Mouse (Mus musculus) liver, embryonic 15.5 days (tissue): ENCODE results near the gene Slc25a45. TPM values are rescaled to one million over a fixed set of nuclear protein-coding genes. Genes with fewer than 3 reads are reported as not detected.

Experiments
- ATAC-seq: fragments of 200-750 bp; cut with Nextera tagmentation; 2 replicates; pipeline ENCODE4 v1.8.0; 2017; ENCODE audit warnings: moderate number of reproducible peaks, mild to moderate bottlenecking, moderate library complexity; ENCODE audit not compliant: insufficient read depth
- H3K27ac ChIP-seq: fragments of 300-500 bp; sonication (generic); replicated peaks from 2 replicates; pipeline ENCODE4 v1.5.1; 2015; ENCODE audit warnings: mild to moderate bottlenecking, inconsistent platforms
- H3K27me3 ChIP-seq: fragments of 300-500 bp; sonication (generic); 2 replicates; pipeline ENCODE4 v1.6.1; 2015; ENCODE audit warnings: mild to moderate bottlenecking, inconsistent platforms
- H3K36me3 ChIP-seq: fragments of 300-500 bp; sonication (generic); replicated peaks from 2 replicates; pipeline ENCODE4 v1.6.1; 2015; ENCODE audit warnings: moderate library complexity, mild to moderate bottlenecking, inconsistent platforms
- H3K4me1 ChIP-seq: fragments of 300-500 bp; sonication (generic); replicated peaks from 2 replicates; pipeline ENCODE4 v1.6.1; 2015; ENCODE audit warnings: inconsistent platforms
- H3K4me2 ChIP-seq: fragments of 300-500 bp; sonication (generic); 2 replicates; pipeline ENCODE4 v1.6.1; 2015; ENCODE audit warnings: moderate library complexity, mild to moderate bottlenecking, inconsistent platforms
- H3K4me3 ChIP-seq: fragments of 300-500 bp; sonication (generic); replicated peaks from 2 replicates; pipeline ENCODE4 v1.5.1; 2015; ENCODE audit warnings: mild to moderate bottlenecking, inconsistent platforms
- H3K9ac ChIP-seq: fragments of 300-500 bp; sonication (generic); 2 replicates; pipeline ENCODE4 v1.6.1; 2015; ENCODE audit warnings: moderate library complexity, mild to moderate bottlenecking, inconsistent platforms
- H3K9me3 ChIP-seq: fragments of 300-500 bp; sonication (generic); replicated peaks from 2 replicates; pipeline ENCODE4 v1.6.1; 2016; ENCODE audit warnings: inconsistent platforms
- WGBS: fragments of 180-500 bp; shearing (Covaris S2); methylation state at CpG from one replicate; pipeline ENCODE4 v1.1.7; 2015; ENCODE audit warnings: mixed read lengths; ENCODE audit not compliant: insufficient replicate concordance; 5-methylcytosine and 5-hydroxymethylcytosine counted together
- polyA plus RNA-seq: library from polyadenylated mRNA; unstranded; fragments of >200 nt; fragmentation: Nextera tagmentation; extraction: Ambion mirVana; gene quantifications from 2 replicates; pipeline ENCODE4 v1.2.1, GENCODE M21; 2015

Gene Slc25a45
- polyA plus RNA-seq, 1 experiment from 2014 or later: 7.1 TPM

DNA sequence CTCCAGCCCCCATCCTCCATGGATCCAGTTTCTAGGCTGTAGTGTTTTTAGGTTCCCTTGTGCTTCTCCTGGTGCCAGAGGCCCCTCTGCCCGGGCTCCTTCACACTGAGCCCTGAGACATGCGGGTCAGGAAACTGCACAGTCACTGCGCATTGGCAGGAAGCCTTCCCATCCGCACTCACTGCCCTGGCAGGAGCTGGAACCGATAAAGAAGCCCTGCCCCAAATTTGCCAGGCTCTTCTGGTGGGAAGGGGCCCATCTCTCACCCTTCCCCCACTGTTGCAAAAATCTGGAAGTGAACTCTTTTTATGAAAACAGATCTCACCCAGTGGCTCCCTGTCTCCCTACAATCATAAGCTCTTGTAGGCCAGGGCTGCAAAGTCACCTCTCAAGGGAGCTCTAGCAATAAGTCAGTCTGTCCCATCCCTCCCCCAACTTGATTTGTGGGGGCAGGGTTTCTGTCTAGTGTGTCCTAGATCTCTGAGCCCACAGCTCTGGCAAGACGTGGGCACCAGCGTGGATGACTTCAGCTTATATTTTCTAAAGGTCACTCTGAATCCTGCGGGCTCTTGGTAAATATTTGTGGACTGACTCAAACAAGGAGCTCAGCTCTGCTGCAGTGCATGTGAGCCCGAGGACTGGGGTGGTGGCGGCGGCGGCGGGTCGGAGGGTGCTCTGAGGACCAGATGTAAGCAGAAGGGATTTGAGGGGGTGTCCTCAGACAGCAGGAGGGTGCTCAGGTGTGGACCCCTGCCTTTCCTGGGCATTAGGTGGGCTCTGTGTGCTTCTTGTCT lies 29.4 kb upstream of the Slc25a45 start:
- H3K9ac ChIP-seq: peak overlapping the region; percentile 65
- H3K4me3 ChIP-seq: peak overlapping the region; percentile 64
- ATAC-seq: peak; percentile 62
- H3K4me1 ChIP-seq: peaks cover 95% of the 10 kb centered on the region
- H3K4me2 ChIP-seq: peak overlapping the region; percentile 82
- H3K27ac ChIP-seq: peak overlapping the region; percentile 97
- no peaks in the 10 kb centered on the region for H3K27me3 ChIP-seq
- no peaks in the 10 kb centered on the region for H3K9me3 ChIP-seq
- H3K36me3 ChIP-seq: peaks cover 15% of the 10 kb centered on the region
- 18% methylated on average over 14 of the region's 14 CpGs for WGBS

DNA sequence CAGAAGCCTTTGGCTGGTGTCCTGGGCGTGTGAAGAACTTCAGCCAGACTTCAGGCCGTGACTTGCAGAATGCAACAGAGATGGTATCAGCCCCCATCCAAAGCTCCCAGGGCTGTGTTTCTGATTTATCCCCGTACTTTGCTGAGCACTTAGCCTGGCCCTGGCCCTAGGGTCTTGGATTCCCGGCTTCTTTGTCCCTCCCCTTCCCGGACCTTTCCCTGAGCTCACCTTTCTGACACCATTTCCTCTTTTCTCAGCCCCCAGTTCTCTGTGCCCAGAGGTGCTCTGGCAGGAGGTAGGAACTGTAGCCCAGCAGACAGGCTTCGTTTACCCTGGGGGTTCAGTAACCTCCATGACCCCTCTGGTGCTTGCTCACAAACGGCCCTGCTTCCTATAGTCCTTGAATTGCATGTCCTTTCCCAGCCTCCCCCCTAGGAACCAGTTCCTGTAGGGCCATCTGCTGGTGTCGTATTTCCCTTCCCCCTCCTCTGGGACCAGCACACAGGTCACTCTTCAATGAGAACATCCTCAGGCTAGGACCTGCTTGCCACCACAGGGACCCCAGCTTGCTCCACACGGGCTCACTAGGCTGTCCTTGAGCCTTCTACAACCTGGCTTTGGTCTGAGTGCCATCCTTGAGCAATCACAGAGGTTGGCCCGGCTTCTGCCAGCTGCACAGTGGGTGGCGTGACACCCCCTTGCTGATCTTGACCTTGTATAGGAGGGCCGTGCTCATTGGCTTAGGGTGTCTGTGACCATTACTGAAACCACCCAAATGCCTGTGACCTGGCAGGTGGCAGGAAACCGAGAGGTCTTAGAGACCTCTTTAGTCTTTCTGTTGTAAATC lies 28.6 kb upstream of the Slc25a45 start:
- Histone ChIP-seq H3K27ac (peak overlapping the region; percentile 97), H3K36me3 (peaks cover 15% of the 10 kb centered on the region), H3K9me3 (no peaks in the 10 kb centered on the region), H3K9ac (peak overlapping the region; percentile 65), H3K4me3 (peak overlapping the region; percentile 64), H3K27me3 (no peaks in the 10 kb centered on the region), H3K4me1 (peaks cover 87% of the 10 kb centered on the region), H3K4me2 (peak overlapping the region; percentile 82)
- 24% methylated on average over 13 of the region's 13 CpGs for WGBS
- no peak for ATAC-seq

DNA sequence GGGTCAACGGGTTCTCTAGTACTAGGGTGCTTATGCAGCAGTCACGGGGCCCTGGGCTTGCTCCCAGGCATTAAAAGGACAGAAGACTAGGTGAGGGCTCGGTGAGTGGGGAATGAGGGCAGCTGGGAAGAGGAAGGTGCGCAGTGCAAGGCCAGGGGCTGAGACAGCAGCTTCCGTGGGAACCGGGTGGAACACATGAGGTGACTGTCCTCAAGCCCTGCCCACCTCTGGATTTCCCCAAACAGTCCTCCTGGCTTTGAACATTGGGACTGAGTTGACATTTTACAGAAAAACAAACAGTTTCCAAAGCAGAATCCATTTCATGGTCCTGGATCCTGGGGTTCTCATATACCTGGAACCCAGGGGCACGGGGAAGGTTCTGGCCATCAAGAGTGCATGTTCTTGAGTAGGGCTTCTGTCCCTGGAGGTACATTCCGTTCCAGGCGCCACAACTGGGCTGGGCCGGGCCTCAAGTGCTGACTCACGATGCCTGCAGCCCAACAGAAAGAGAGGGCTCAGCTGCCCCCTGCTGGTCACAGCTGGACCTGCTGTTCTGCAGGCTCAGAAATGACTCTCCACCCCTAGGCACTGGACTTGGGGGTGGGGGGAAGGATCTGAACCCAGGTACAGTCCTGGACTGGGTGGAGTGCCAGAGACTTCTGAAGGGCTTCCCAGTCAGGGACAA lies 27.6 kb upstream of the Slc25a45 start:
- Histone ChIP-seq H3K4me1 (peaks cover 78% of the 10 kb centered on the region), H3K4me2 (peak overlapping the region; percentile 82), H3K9me3 (no peaks in the 10 kb centered on the region), H3K27ac (peak overlapping the region; percentile 97), H3K4me3 (peak overlapping the region; percentile 25), H3K9ac (peak overlapping the region; percentile 65), H3K27me3 (no peaks in the 10 kb centered on the region), H3K36me3 (peaks cover 21% of the 10 kb centered on the region)
- 12% methylated on average over 11 of the region's 11 CpGs for WGBS
- ATAC-seq: peak; percentile 32

DNA sequence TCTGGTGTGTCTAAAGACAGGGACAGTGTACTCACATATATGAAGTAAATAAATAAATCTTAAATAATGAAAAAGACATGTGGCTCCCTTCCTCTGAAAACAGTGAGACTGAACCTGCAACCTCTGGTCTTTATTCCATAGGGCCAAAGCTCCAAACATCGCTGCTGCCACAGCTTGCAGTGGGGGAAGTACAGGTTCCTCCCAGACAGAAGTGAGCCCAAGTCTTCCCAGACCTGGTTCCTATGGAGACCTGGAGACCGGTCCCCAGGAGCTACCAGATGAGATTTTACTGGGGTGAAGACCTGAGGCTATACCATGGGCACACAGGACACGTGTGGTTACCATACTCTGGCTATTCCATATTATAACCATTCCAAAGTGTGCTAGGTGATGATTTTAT lies 26.7 kb upstream of the Slc25a45 start:
- Histone ChIP-seq H3K9ac (no peak overlapping the region), H3K4me3 (no peak overlapping the region), H3K9me3 (no peaks in the 10 kb centered on the region), H3K36me3 (peaks cover 29% of the 10 kb centered on the region), H3K4me1 (peaks cover 71% of the 10 kb centered on the region), H3K27ac (peak overlapping the region; percentile 97; the same call in 1 of the 2 replicates), H3K27me3 (no peaks in the 10 kb centered on the region), H3K4me2 (no peak overlapping the region)
- no peak for ATAC-seq
- 74% methylated on average over 3 of the region's 3 CpGs for WGBS

DNA sequence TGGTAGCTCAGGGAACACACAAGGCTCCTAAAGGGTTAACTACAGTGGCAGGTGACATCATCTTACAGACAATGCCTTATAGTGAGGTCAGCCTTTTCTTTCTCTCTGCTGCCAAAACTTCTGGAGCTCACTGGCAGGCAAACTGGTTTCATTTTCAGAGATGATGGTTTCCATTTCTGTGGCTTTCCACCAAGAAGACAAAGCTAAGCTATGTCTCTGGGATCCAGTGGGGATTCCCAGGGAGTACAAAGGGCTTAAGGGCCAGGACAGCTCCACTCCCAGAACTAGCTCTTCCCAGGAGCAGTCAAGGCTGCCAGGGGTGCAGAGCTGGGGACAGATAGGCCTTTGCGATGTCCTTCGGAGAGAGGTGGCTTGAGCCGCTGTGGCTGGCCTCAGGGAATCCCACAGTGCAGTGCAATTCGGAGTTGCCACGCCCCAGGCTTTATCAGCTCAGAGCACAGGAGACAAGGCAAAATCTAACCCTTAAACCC lies 26.1 kb upstream of the Slc25a45 start:
- no peak overlapping the region for H3K9ac ChIP-seq
- H3K4me1 ChIP-seq: peaks cover 65% of the 10 kb centered on the region
- WGBS: 36% methylated on average over 5 of the region's 5 CpGs
- H3K27me3 ChIP-seq: no peaks in the 10 kb centered on the region
- no peaks in the 10 kb centered on the region for H3K9me3 ChIP-seq
- peak overlapping the region; percentile 41 for H3K4me2 ChIP-seq
- peaks cover 36% of the 10 kb centered on the region for H3K36me3 ChIP-seq
- no peak overlapping the region for H3K4me3 ChIP-seq
- peak overlapping the region; percentile 25; the same call in 1 of the 2 replicates for H3K27ac ChIP-seq
- no peak for ATAC-seq

DNA sequence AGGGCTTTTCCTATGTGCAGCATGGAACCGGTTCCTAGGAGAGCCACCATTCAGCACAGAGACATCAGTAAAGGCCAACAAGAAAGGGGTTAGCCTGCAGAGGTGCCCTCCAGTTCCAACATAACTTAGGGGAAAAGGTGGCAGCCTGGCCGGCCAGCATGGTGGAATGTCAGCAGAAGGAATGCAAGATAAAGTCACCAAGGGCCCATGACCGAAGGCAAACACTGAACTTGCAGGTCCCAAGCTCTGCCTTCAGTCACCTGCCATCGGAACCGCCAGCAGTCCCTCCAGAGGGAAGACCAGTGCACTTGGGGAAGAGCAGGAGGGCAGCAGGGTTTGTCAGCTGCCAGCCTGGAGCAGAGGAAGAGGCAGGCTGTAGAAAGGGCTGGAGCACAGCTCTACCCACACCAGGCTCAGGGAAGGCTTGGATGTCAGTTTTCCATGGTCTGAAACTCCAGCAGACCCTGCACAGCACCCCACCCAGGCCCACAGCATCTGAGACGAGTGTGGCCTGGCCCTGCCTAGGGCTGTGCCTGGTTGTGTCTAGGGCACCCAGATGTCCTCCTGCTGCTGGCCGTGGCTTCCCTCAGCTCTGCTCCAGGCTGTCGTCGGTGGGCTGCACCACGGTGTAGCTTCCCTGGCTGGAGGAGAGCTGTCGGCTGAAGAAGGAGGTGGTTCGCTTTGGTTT lies 25.4 kb upstream of the Slc25a45 start:
- no peak overlapping the region for H3K27ac ChIP-seq
- no peak overlapping the region for H3K9ac ChIP-seq
- 76% methylated on average over 12 of the region's 12 CpGs for WGBS
- no peaks in the 10 kb centered on the region for H3K9me3 ChIP-seq
- ATAC-seq: no peak
- H3K4me1 ChIP-seq: peaks cover 58% of the 10 kb centered on the region
- H3K27me3 ChIP-seq: no peaks in the 10 kb centered on the region
- H3K4me2 ChIP-seq: peak overlapping the region; percentile 41; the same call in 1 of the 2 replicates
- no peak overlapping the region for H3K4me3 ChIP-seq
- H3K36me3 ChIP-seq: peaks cover 38% of the 10 kb centered on the region

DNA sequence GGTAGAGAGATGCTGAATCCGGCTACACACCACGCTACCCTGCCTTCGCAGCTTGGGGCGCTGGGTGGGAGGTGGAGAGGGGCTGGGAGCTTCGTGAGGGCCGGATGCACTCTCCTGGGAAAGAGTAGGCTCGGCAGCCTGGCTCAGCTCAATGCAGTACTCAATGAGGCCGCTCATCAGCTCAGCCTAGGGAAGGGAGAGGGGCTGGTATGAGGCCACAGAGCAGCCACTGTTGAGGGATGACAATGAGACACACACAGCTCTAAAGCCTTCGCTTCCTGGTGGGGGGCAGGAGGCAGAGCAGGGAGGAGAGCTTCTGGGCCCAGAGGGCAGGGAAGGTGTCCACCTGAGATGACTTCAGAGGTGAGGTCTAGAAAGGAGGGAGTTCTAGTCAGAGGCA lies 21.0 kb upstream of the Slc25a45 start:
- no peak for ATAC-seq
- Histone ChIP-seq H3K4me2 (no peak overlapping the region), H3K4me1 (peaks cover 14% of the 10 kb centered on the region), H3K27me3 (no peaks in the 10 kb centered on the region), H3K9ac (no peak overlapping the region), H3K9me3 (no peaks in the 10 kb centered on the region), H3K27ac (no peak overlapping the region), H3K4me3 (no peak overlapping the region), H3K36me3 (peaks cover 67% of the 10 kb centered on the region)
- 76% methylated on average over 9 of the region's 9 CpGs for WGBS

DNA sequence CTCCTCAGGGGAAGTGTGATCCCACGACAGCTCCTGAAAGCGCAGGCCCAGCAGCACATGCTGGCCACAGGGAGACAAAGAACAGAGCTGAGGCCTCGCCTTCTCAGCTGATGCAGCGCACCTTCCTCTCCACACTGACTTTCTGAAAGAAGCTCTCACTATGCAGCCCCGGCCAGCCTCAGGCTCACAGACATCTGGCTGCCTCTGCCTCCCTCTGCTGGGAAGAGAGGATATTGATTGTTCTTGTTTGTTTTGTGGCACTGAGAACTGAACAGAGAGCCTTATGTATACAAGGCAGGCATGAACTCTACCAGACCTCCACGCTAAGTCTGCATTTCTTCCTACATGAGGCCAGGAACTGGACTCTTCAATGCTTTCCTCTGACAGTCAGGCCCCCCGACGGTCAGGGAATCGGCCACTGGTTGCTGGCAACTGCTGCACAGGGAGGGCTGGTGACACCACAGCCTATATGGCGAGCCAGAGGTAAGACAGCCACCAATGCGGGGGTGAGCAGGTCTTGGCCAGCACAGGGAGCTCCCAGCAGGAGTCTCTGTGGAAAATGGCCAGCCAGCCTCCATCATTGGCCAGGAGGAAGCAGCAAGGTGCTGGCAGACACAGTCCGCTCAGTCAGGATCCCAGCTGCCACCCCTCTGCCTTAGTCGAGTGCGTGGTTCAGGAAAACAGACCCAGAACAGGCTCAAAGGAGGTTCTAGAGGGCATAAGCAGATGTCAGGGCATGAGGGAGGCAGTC lies 15.1 kb upstream of the Slc25a45 start:
- Histone ChIP-seq H3K9me3 (no peaks in the 10 kb centered on the region), H3K4me3 (no peak overlapping the region), H3K9ac (no peak overlapping the region), H3K4me2 (no peak overlapping the region), H3K27me3 (no peaks in the 10 kb centered on the region; the same call in 1 of the 2 replicates), H3K36me3 (peaks cover 86% of the 10 kb centered on the region), H3K4me1 (no peaks in the 10 kb centered on the region), H3K27ac (no peak overlapping the region)
- 83% methylated on average over 14 of the region's 14 CpGs for WGBS
- ATAC-seq: no peak

DNA sequence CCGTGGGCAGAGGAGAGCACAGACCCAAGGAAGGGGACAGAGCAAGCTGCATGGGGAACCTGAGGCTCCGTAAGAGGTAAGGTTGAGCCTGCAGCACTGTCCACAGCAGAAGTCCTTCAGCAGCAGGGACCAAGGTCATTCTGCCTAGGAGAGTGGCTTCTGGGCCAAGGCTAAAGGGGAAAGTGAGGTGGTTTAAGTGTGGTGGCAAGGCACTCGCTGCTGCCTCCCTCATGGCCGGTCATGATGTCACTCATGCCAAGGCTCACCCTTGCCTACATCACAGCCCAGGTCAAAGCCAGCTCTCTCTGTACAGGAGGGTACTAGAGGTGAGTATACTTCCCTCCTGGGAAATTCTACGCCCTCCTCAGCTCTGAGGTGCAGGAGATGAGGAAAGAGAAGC lies 13.8 kb upstream of the Slc25a45 start:
- WGBS: 83% methylated on average over 5 of the region's 5 CpGs
- H3K9ac ChIP-seq: no peak overlapping the region
- H3K27me3 ChIP-seq: no peaks in the 10 kb centered on the region; the same call in 1 of the 2 replicates
- no peaks in the 10 kb centered on the region for H3K9me3 ChIP-seq
- H3K27ac ChIP-seq: no peak overlapping the region
- ATAC-seq: no peak
- H3K4me3 ChIP-seq: no peak overlapping the region
- no peaks in the 10 kb centered on the region for H3K4me1 ChIP-seq
- no peak overlapping the region for H3K4me2 ChIP-seq
- H3K36me3 ChIP-seq: peaks cover 87% of the 10 kb centered on the region
